Mouse (Mus musculus) lung, adult 2 months (tissue): Measurements from ENCODE around the gene Nos2.

Experiments
- CTCF ChIP-seq: fragments of 200-500 bp; IDR thresholded peaks from 2 replicates; pipeline ENCODE4 v1.5.1; 2011; ENCODE audit warnings: mild to moderate bottlenecking, low read length, control low read depth; ENCODE audit not compliant: insufficient read depth
- POLR2A ChIP-seq: fragments of 200-500 bp; IDR thresholded peaks from 2 replicates; pipeline ENCODE4 v1.6.1; 2011; ENCODE audit warnings: low read depth, mild to moderate bottlenecking, control low read depth, low read length, borderline replicate concordance; ENCODE audit errors: extremely low read depth

DNA sequence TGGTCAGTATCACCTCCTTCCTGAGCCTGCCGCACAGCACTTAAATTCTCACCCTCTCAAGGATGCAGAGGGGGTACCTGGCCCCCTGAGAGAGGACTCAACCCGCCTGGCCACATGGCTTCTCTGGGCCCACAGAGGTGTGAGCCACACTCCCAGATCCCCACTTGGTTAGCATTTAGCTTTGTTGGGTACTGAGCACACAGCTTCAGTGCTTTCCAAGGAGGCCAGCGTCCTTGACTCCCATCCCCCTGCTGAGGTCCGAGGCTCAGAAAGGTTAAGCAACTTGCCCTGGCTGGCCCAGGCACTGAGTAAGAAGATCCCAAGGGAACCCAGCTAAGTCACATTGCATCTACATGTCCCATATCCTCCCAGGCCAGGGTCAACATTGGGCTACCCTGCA, 47.5 kb downstream of the Nos2 start:
- TF ChIP-seq CTCF (no peak), POLR2A (no peak)
